Mouse (Mus musculus) testis, adult 2 months (tissue): ENCODE measurements around the gene Akt2.

Source experiments
- CTCF ChIP-seq: fragments of 200-500 bp; IDR thresholded peaks from 2 replicates; pipeline ENCODE4 v1.5.1; 2012; ENCODE audit warnings: low read depth, mild to moderate bottlenecking, inconsistent platforms, low read length, moderate library complexity; ENCODE audit not compliant: control insufficient read depth, insufficient read depth, insufficient replicate concordance
- POLR2A ChIP-seq: fragments of 200-500 bp; IDR thresholded peaks from 2 replicates; pipeline ENCODE4 v1.6.1; 2012; ENCODE audit warnings: low read depth, mild to moderate bottlenecking, inconsistent platforms, low read length, moderate library complexity; ENCODE audit not compliant: control insufficient read depth

- TF ChIP-seq POLR2A (no peak), CTCF (no peak)
Measured at GRCm38 (mm10) chr7:27621028-27621427, 29.7 kb downstream of the Akt2 start.
